Mouse (Mus musculus) forebrain, embryonic 10.5 days (tissue): Measurements from ENCODE around the gene Pnpla7. TPM values are rescaled to one million over a fixed set of nuclear protein-coding genes. Genes with fewer than 3 reads are reported as not detected.

ENCODE experiments used
- DNase-seq: peaks from one replicate; pipeline ENCODE4 v3.0.0-alpha.2; 2017; ENCODE audit warnings: low spot score; ENCODE audit errors: extremely low spot score
- H3K27ac ChIP-seq: fragments of 300-500 bp; sonication (generic); 2 replicates; pipeline ENCODE4 v1.5.1; 2016; ENCODE audit warnings: mild to moderate bottlenecking
- H3K27me3 ChIP-seq: fragments of 300-500 bp; sonication (generic); 2 replicates; pipeline ENCODE4 v1.6.1; 2016; ENCODE audit warnings: mild to moderate bottlenecking; ENCODE audit not compliant: poor library complexity, severe bottlenecking
- H3K36me3 ChIP-seq: fragments of 300-500 bp; sonication (generic); replicated peaks from 2 replicates; pipeline ENCODE4 v1.6.1; 2016; ENCODE audit warnings: mild to moderate bottlenecking, moderate library complexity
- H3K4me1 ChIP-seq: fragments of 300-500 bp; sonication (generic); 2 replicates; pipeline ENCODE4 v1.6.1; 2016
- H3K4me3 ChIP-seq: fragments of 300-500 bp; sonication (generic); 2 replicates; pipeline ENCODE4 v1.5.1; 2016; ENCODE audit warnings: mild to moderate bottlenecking, moderate library complexity
- H3K9me3 ChIP-seq: fragments of 300-500 bp; sonication (generic); 2 replicates; pipeline ENCODE4 v1.6.1; 2016; ENCODE audit warnings: mild to moderate bottlenecking, moderate library complexity
- WGBS: fragments of 180-500 bp; shearing (Covaris S2); methylation state at CpG from one replicate; pipeline ENCODE4 v1.1.7; 2016; 5-methylcytosine and 5-hydroxymethylcytosine counted together
- polyA plus RNA-seq: library from polyadenylated mRNA; unstranded; fragments of >200 nt; fragmentation: Nextera tagmentation; extraction: Ambion mirVana; gene quantifications from 2 replicates; pipeline ENCODE4 v1.2.1, GENCODE M21; 2016

Pnpla7 gene
- polyA plus RNA-seq, 1 experiment from 2014 or later: 4.5 TPM

DNA sequence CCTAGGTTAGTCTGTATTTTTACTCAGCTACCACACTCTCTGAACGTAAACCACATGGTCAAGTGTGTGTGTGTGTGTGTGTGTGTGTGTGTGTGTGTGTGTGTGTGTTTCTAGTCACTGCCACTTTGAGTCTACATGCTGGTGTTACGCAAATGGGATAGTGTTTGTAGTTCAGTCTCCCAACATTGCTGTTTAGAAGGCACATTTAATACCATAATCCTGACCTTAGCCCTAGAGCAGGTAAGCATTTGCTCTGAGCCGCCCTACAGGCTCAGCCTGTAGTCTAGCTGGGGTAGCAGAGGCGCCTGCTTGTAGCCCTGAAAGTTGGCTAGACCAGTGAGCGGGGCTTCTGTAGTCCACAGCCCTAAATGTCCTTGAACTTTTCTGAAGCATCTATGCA lies 87.7 kb downstream of the Pnpla7 start:
- H3K27me3 ChIP-seq: no peaks in the 10 kb centered on the region
- no peaks in the 10 kb centered on the region for H3K9me3 ChIP-seq
- DNase-seq: no peak
- no peak overlapping the region for H3K27ac ChIP-seq
- 93% methylated on average over 5 of the region's 5 CpGs for WGBS
- no peaks in the 10 kb centered on the region for H3K4me1 ChIP-seq
- no peak overlapping the region for H3K4me3 ChIP-seq
- peaks cover 44% of the 10 kb centered on the region for H3K36me3 ChIP-seq

DNA sequence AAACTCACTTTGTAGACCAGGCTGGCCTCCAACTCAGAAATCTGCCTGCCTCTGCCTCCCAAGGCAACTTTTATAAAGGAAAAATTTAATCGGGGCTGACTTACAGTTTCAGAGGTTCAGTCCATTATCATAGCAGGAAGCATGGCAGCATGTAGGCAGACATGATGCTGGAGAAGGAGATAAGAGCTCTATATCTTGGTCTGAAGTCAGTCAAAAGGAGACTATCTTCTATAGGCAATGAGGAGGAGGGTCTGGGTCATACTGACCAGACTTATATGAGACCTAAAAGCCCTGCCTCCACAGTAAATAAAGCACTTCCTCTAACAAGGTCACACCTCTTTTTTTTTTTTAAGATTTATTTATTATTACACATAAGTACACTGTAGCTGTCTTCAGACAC lies 88.5 kb downstream of the Pnpla7 start:
- no peak overlapping the region for H3K27ac ChIP-seq
- 92% methylated on average over 1 of the region's 1 CpGs for WGBS
- DNase-seq: no peak
- H3K27me3 ChIP-seq: no peaks in the 10 kb centered on the region
- no peaks in the 10 kb centered on the region for H3K4me1 ChIP-seq
- H3K4me3 ChIP-seq: no peak overlapping the region
- no peaks in the 10 kb centered on the region for H3K9me3 ChIP-seq
- H3K36me3 ChIP-seq: peaks cover 38% of the 10 kb centered on the region

DNA sequence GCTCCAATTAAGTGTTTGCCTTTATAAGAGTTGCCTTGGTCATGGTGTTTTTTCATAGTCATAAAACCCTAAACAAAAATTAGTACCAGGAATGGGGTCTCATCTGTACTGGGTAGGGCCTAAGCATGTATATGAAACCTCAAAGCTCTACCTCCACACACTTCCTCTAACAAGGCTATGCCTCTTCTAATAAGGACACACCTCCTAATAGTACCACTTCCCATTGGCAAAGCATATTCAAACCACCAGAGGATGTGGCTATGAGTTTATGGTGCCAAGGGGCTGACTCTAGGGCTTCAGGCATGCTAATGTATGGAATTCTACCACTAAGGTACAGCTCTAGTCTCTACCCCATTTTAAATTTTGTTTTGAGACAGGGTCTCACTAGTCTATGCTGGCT lies 89.7 kb downstream of the Pnpla7 start:
- Histone ChIP-seq H3K36me3 (peaks cover 25% of the 10 kb centered on the region), H3K4me1 (no peaks in the 10 kb centered on the region)
- no peak for DNase-seq

GRCm38 (mm10) chr2:25066552-25066951 lies 90.7 kb downstream of the Pnpla7 start:
- H3K36me3 ChIP-seq: peaks cover 15% of the 10 kb centered on the region
- 81% methylated on average over 4 of the region's 4 CpGs for WGBS
- no peaks in the 10 kb centered on the region for H3K9me3 ChIP-seq
- no peaks in the 10 kb centered on the region for H3K27me3 ChIP-seq
- no peak for DNase-seq
- no peak overlapping the region for H3K4me3 ChIP-seq
- H3K27ac ChIP-seq: no peak overlapping the region
- H3K4me1 ChIP-seq: no peaks in the 10 kb centered on the region

More for the DNA sequence above, 89.7 kb downstream of the Pnpla7 start:
- no peak overlapping the region for H3K4me3 ChIP-seq
- H3K27me3 ChIP-seq: no peaks in the 10 kb centered on the region
- no peaks in the 10 kb centered on the region for H3K9me3 ChIP-seq
- no peak overlapping the region for H3K27ac ChIP-seq

DNA sequence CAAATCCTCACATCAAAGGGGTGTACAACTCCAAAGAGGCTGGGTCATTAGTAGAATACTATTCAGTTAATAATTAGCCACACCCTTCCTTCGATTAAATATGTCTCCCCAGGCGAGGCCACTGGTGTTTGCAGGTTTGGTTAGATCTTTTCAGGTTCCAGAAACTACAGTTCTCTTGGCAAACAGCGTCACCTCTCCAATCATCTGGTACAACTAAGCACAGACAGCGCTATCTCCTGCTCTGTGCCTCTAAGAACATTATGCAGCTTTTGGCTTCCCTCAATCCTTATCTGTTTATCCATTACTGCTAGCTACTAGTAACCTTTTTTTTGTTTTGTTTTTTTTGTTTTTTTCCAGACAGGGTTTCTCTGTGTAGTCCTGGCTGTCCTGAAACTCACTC lies 93.7 kb downstream of the Pnpla7 start:
- no peak for DNase-seq
- Histone ChIP-seq H3K9me3 (no peaks in the 10 kb centered on the region), H3K27me3 (no peaks in the 10 kb centered on the region), H3K4me1 (no peaks in the 10 kb centered on the region), H3K4me3 (no peak overlapping the region), H3K36me3 (no peaks in the 10 kb centered on the region), H3K27ac (no peak overlapping the region)
- 77% methylated on average over 4 of the region's 4 CpGs for WGBS

DNA sequence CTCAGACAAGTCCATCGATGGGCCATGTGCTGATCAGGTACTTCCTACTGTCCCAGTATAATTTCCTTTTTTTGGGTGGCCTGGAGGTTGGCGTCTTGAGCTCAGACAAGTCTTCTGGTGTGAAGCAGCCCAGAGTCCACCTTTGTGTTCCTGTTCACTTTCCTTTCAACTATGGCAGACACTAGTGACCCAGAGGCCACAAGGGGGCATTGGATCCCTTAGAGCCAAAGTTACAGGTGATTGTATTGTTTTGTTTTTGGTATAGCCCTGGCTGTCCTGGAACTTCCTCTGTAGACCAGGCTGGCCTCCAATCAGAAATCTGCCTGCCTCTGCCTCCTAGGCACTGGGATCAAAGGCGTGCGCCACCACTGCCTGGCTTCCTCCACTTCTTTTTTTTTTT lies 96.6 kb downstream of the Pnpla7 start:
- no peaks in the 10 kb centered on the region for H3K27me3 ChIP-seq
- no peak for DNase-seq
- no peaks in the 10 kb centered on the region for H3K36me3 ChIP-seq
- H3K4me3 ChIP-seq: no peak overlapping the region
- WGBS: 83% methylated on average over 4 of the region's 4 CpGs
- H3K4me1 ChIP-seq: 0 out of 2 replicates have a peak, but pooled peaks cover 3% of the 10 kb centered on the region
- no peak overlapping the region for H3K27ac ChIP-seq
- H3K9me3 ChIP-seq: no peaks in the 10 kb centered on the region

DNA sequence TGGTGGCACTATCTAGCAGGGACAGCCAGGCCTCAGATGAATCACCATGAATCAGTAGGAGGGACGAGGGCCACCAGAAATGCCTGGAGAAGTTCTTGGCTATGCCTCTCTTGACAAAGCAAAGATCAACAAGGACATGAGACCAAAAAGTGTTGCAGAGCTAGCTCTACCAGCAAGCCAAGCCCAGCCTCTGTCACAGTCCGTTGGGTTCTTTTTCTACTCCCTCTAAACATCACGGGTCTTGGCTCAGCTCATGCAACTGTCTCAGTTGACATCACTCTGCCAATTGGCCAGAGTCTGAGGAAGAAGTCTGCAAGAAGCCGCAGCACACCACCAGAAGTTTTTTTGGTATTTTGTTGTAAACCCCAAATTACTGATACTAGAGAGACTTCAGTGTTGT lies 99.7 kb downstream of the Pnpla7 start:
- Histone ChIP-seq H3K9me3 (no peaks in the 10 kb centered on the region), H3K4me3 (no peak overlapping the region), H3K27me3 (no peaks in the 10 kb centered on the region), H3K27ac (no peak overlapping the region), H3K36me3 (no peaks in the 10 kb centered on the region), H3K4me1 (0 out of 2 replicates have a peak, but pooled peaks cover 3% of the 10 kb centered on the region)
- no peak for DNase-seq
- 74% methylated on average over 4 of the region's 4 CpGs for WGBS

- WGBS: 90% methylated on average over 1 of the region's 1 CpGs
- Histone ChIP-seq H3K4me3 (no peak overlapping the region), H3K27ac (no peak overlapping the region), H3K36me3 (no peaks in the 10 kb centered on the region), H3K9me3 (no peaks in the 10 kb centered on the region), H3K4me1 (0 out of 2 replicates have a peak, but pooled peaks cover 3% of the 10 kb centered on the region), H3K27me3 (no peaks in the 10 kb centered on the region)
- DNase-seq: no peak
Measured at GRCm38 (mm10) chr2:25078967-25079366, 103.1 kb downstream of the Pnpla7 start.

- no peak for DNase-seq
Measured at GRCm38 (mm10) chr2:25080076-25080475, 104.2 kb downstream of the Pnpla7 start, which contains the start of gene Entpd8. TSS of gene Entpd8 (plus strand) at chr2:25080304.

DNA sequence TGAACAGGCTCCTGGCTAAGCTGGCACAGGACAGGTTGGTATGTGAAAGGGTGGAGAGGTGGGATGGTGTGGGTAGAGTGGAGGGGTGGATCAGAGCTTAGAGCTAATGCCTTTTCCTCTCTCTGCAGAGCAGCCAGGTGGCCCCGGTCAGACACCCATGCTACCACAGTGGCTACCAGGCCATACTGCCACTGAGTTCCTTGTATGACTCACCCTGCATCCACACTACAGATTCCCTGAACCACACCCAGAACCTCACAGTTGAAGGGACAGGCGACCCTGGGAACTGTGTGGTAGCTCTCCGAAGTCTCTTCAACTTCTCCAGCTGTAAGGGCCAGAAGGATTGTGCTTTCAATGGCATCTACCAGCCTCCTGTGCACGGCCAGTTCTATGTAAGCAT lies 107.9 kb downstream of the Pnpla7 start:
- H3K4me1 ChIP-seq: no peaks in the 10 kb centered on the region
- DNase-seq: no peak
- 84% methylated on average over 4 of the region's 4 CpGs for WGBS
- H3K4me3 ChIP-seq: no peak overlapping the region
- no peak overlapping the region for H3K27ac ChIP-seq
- H3K27me3 ChIP-seq: no peaks in the 10 kb centered on the region
- no peaks in the 10 kb centered on the region for H3K36me3 ChIP-seq
- no peaks in the 10 kb centered on the region for H3K9me3 ChIP-seq

More at GRCm38 (mm10) chr2:25080076-25080475, 104.2 kb downstream of the Pnpla7 start, which contains the start of gene Entpd8:
- H3K27ac ChIP-seq: no peak within 1 kb of the TSS
- H3K4me1 ChIP-seq: 0 out of 2 replicates have a peak, but pooled peaks cover 3% of the 10 kb centered on the region
- no peaks in the 10 kb centered on the region for H3K36me3 ChIP-seq
- H3K9me3 ChIP-seq: no peaks in the 10 kb centered on the region
- WGBS: 70% methylated on average over 5 of the region's 5 CpGs
- H3K27me3 ChIP-seq: no peaks in the 10 kb centered on the region
- no peak within 1 kb of the TSS for H3K4me3 ChIP-seq

DNA sequence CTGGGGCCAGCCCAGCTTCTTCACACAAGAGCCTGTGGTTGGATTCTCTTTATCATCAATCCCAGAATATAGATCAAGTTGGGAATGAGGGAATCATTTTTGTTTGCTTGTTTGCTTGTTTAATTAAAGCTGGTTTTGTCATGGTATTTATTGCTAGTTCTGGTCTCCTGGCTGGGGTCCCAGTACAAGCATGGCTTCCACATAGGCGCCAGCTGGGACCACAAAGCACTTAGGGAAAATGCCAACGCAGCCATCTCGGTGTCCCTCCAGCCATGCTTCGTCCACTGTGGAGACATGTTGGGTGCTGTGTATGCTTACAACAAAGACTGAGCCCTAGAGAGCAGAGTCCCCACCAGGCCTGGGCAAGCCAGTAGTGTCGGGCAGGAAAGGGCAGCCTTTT lies 109.7 kb downstream of the Pnpla7 start:
- WGBS: 90% methylated on average over 5 of the region's 5 CpGs
- H3K4me1 ChIP-seq: no peaks in the 10 kb centered on the region
- no peak for DNase-seq
- no peaks in the 10 kb centered on the region for H3K9me3 ChIP-seq
- H3K36me3 ChIP-seq: no peaks in the 10 kb centered on the region
- no peak overlapping the region for H3K4me3 ChIP-seq
- H3K27me3 ChIP-seq: no peaks in the 10 kb centered on the region
- H3K27ac ChIP-seq: no peak overlapping the region

DNA sequence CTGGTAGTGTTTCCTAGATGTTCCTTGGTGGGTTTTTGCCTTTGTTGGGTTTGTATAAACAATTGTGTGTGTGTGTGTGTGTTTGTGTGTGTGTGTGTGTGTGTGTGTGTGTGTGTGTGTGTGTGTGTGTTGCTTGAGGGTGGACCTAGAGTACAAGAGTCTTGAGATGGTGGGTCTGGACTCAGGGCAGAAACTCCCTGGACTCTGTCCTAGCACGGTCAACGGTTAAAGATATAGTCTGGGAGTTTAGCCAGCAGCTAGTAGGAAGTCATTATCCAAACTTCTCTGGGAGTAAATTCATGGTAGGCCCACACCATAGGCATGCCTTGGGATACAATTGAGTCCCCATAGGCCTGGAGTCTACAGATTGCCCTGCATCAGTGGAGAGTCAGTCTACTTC lies 112.0 kb downstream of the Pnpla7 start:
- no peaks in the 10 kb centered on the region for H3K36me3 ChIP-seq
- DNase-seq: no peak
- WGBS: 95% methylated on average over 2 of the region's 2 CpGs
- no peaks in the 10 kb centered on the region for H3K4me1 ChIP-seq
- H3K4me3 ChIP-seq: no peak overlapping the region
- H3K27ac ChIP-seq: no peak overlapping the region
- H3K9me3 ChIP-seq: no peaks in the 10 kb centered on the region
- peaks cover 15% of the 10 kb centered on the region; the same call in 1 of the 2 replicates for H3K27me3 ChIP-seq

DNA sequence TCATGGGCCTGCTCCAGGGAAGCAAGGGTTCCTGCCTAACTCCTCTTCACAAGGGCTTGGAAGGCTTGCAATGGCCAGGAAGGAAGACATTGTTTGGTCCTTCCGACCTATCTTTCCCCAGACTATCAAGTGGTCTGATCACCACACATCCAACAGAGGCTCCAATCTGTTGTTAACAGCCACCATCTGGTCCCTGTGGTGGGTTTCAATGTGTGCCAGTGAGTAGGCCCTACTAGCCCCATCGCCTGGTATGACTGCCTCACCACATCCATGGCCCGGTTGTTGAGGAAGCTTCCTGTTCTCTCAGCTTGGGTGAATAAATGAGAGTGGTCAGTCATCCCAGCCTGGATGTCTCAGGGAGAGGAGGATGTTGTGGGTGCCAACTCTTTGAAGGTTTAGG lies 112.8 kb downstream of the Pnpla7 start:
- H3K9me3 ChIP-seq: no peaks in the 10 kb centered on the region
- no peaks in the 10 kb centered on the region for H3K4me1 ChIP-seq
- WGBS: 83% methylated on average over 3 of the region's 3 CpGs
- no peak overlapping the region for H3K27ac ChIP-seq
- no peaks in the 10 kb centered on the region for H3K36me3 ChIP-seq
- peaks cover 23% of the 10 kb centered on the region for H3K27me3 ChIP-seq
- no peak for DNase-seq
- H3K4me3 ChIP-seq: no peak overlapping the region

GRCm38 (mm10) chr2:25094785-25095108 lies 118.9 kb downstream of the Pnpla7 start:
- H3K4me3 ChIP-seq: peak overlapping the region; percentile 35

More at GRCm38 (mm10) chr2:25094785-25095108, 118.9 kb downstream of the Pnpla7 start:
- H3K36me3 ChIP-seq: no peaks in the 10 kb centered on the region
- peak overlapping the region; percentile 40; the same call in 1 of the 2 replicates for H3K27ac ChIP-seq
- H3K27me3 ChIP-seq: peaks cover 58% of the 10 kb centered on the region
- WGBS: 41% methylated on average over 17 of the region's 17 CpGs
- H3K4me1 ChIP-seq: peaks cover 26% of the 10 kb centered on the region
- H3K9me3 ChIP-seq: no peaks in the 10 kb centered on the region
- DNase-seq: no peak
